Mouse (Mus musculus) liver, embryonic 11.5 days (tissue): Measurements from ENCODE around the gene Pltp. TPM values are rescaled to one million over a fixed set of nuclear protein-coding genes. Genes with fewer than 3 reads are reported as not detected.
"Not testable (repeated sequence)": the region's sequence is repeated elsewhere in the genome, so short reads cannot be mapped to it uniquely, and the experiment has no call there.

Source experiments
- ATAC-seq: fragments of 200-750 bp; cut with Nextera tagmentation; replicated peaks from 2 replicates; pipeline ENCODE4 v1.8.0; 2017; ENCODE audit warnings: moderate number of reproducible peaks, mild to moderate bottlenecking, moderate TSS enrichment, moderate library complexity; ENCODE audit not compliant: low FRiP score
- DNase-seq: peaks from one replicate; pipeline ENCODE4 v3.0.0-alpha.2; 2017; ENCODE audit warnings: low spot score
- H3K27ac ChIP-seq: fragments of 300-500 bp; sonication (generic); 2 replicates; pipeline ENCODE4 v1.5.1; 2014; ENCODE audit warnings: mild to moderate bottlenecking, low read depth, low read length, control low read depth
- H3K27me3 ChIP-seq: fragments of 300-500 bp; sonication (generic); replicated peaks from 2 replicates; pipeline ENCODE4 v1.6.1; 2014; ENCODE audit warnings: low read length, mixed read lengths; ENCODE audit not compliant: control insufficient read depth, insufficient read depth
- H3K36me3 ChIP-seq: fragments of 300-500 bp; sonication (generic); 2 replicates; pipeline ENCODE4 v1.6.1; 2014; ENCODE audit warnings: mild to moderate bottlenecking, low read length, moderate library complexity, mixed read lengths; ENCODE audit not compliant: control insufficient read depth, insufficient read depth
- H3K4me1 ChIP-seq: fragments of 300-500 bp; sonication (generic); replicated peaks from 2 replicates; pipeline ENCODE4 v1.6.1; 2014; ENCODE audit warnings: low read length, mixed read lengths; ENCODE audit not compliant: control insufficient read depth, insufficient read depth
- H3K4me2 ChIP-seq: fragments of 300-500 bp; sonication (generic); 2 replicates; pipeline ENCODE4 v1.6.1; 2014; ENCODE audit warnings: mild to moderate bottlenecking, control low read depth, moderate library complexity
- H3K4me3 ChIP-seq: fragments of 300-500 bp; sonication (generic); 2 replicates; pipeline ENCODE4 v1.5.1; 2014; ENCODE audit warnings: low read depth, low read length, control low read depth
- H3K9ac ChIP-seq: fragments of 300-500 bp; sonication (generic); 2 replicates; pipeline ENCODE4 v1.6.1; 2014; ENCODE audit warnings: low read depth, low read length, control low read depth
- H3K9me3 ChIP-seq: fragments of 300-500 bp; sonication (generic); 2 replicates; pipeline ENCODE4 v1.6.1; 2016; ENCODE audit warnings: low read length, inconsistent platforms, mixed read lengths; ENCODE audit not compliant: control insufficient read depth
- WGBS: fragments of 180-500 bp; shearing (Covaris S2); extraction: QIAGEN DNeasy Blood & Tissue Kit; methylation state at CpG from one replicate; pipeline ENCODE4 v1.1.7; 2014; 5-methylcytosine and 5-hydroxymethylcytosine counted together
- polyA plus RNA-seq: library from polyadenylated mRNA; unstranded; fragments of >200 nt; fragmentation: Nextera tagmentation; extraction: Ambion mirVana; gene quantifications from 2 replicates; pipeline ENCODE4 v1.2.1, GENCODE M21; 2014

Pltp gene
- polyA plus RNA-seq, 1 experiment from 2014 or later = 10.7 TPM

DNA sequence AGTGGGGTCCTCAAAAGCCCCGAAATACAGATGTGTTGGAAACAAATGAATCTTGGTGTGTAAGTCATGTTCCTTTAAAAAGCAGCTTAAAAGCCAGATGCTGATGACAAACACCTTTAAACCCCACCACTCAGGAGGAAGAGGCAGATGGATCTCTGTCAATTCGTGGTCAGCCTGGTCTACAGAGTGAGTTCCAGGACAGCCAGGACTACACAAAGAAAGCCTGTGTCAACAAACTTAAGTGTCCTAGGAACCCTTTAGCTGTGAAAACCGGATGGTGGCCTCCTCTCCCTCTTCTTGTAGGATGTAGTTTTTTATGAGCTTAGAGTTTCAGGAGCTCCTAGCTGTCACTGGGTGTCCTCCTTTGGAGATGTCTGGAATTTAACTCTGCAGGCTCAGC, 16.1 kb upstream of the Pltp start:
- H3K4me3 ChIP-seq = no peak overlapping the region
- WGBS = 41% methylated on average over 3 of the region's 3 CpGs
- no peaks in the 10 kb centered on the region for H3K9me3 ChIP-seq
- no peak overlapping the region for H3K4me2 ChIP-seq
- H3K36me3 ChIP-seq = no peaks in the 10 kb centered on the region
- H3K27me3 ChIP-seq = no peaks in the 10 kb centered on the region
- peaks cover 15% of the 10 kb centered on the region for H3K4me1 ChIP-seq
- ATAC-seq = no peak
- no peak overlapping the region for H3K27ac ChIP-seq
- DNase-seq = no peak
- H3K9ac ChIP-seq = no peak overlapping the region

DNA sequence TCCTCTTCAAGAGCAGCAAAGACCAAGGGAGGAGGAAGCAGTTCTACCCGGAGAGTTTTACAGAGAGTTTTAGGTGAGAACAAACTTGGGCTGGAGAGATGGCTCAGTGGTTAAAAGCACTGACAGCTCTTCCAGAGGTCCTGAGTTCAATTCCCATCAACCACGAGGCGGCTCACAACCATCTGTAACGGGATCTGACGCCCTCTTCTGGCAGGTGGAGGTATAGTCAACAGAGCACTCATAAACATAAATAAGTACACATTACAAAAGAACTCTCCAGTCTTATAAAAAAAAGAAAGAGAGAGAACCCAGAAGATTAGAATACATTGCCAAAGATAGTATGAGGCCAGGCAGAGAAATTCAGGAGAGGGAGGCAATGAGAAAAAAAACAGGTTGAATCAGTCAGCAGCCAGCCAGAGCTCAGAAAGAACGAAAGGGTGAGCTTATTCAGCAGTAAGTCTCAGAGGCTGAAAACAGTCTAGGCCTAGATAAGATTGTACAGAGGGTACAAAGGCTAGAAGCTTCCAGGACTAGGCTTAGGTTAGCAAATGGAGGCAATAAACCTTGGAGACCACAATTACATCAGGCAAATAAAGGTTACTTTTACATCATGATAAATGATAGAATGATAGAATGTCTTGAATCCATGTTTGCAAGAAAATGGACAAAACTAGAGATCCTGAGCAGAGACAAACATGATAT, 14.2 kb upstream of the Pltp start:
- Histone ChIP-seq H3K27ac (no peak overlapping the region), H3K4me3 (no peak overlapping the region), H3K36me3 (no peaks in the 10 kb centered on the region), H3K9me3 (no peaks in the 10 kb centered on the region), H3K4me1 (peaks cover 9% of the 10 kb centered on the region), H3K9ac (no peak overlapping the region), H3K27me3 (no peaks in the 10 kb centered on the region), H3K4me2 (no peak overlapping the region)
- DNase-seq (no peak), ATAC-seq (no peak)
- WGBS = 65% methylated on average over 6 of the region's 6 CpGs

DNA sequence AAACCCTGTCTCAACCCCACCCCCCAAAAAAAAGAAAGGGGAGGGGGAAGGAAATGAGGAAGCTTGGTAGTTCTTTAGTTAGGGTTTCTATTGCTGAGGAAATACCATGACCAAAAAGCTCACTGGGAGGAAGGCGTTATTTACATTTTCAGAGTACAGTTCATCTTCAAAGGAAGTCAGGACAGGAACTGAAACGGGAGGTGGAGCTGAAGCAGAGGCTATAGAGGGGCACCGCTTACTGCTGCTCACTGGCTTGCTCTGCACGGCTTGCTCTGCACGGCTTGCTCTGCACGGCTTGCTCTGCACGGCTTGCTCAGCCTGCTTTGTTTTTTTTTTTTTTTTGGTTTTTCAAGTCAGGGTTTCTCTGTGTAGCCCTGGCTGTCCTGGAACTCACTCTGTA, 11.0 kb upstream of the Pltp start:
- WGBS = 61% methylated on average over 7 of the region's 7 CpGs
- H3K27me3 ChIP-seq = no peaks in the 10 kb centered on the region
- ATAC-seq (no peak), DNase-seq (no peak)
- no peaks in the 10 kb centered on the region for H3K9me3 ChIP-seq
- H3K4me3 ChIP-seq = no peak overlapping the region
- no peak overlapping the region for H3K4me2 ChIP-seq
- H3K4me1 ChIP-seq = no peaks in the 10 kb centered on the region
- no peaks in the 10 kb centered on the region for H3K36me3 ChIP-seq
- H3K27ac ChIP-seq = no peak overlapping the region
- H3K9ac ChIP-seq = no peak overlapping the region

DNA sequence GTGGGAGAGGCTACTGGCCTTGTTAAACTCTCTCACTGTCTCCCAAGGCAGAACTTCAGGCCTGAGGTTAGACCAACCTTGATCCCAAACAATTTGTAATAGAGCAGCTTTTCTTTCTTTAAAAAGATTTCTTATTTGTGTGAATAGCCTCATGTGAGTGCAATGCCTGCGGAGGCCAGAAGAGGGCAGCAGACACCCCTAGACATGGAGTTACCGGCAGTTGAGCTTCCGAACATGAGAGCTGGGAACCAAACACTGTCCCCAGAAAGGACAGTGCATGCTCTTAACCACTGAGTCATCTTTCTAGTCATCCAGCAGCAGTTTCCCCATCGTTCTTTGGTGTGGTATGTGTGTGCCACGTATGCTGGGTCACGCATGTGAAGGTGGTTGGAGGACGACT, 10.1 kb upstream of the Pltp start:
- Histone ChIP-seq H3K36me3 (no peaks in the 10 kb centered on the region), H3K9me3 (no peaks in the 10 kb centered on the region), H3K4me3 (no peak overlapping the region), H3K4me1 (no peaks in the 10 kb centered on the region), H3K4me2 (no peak overlapping the region), H3K9ac (no peak overlapping the region), H3K27ac (peak overlapping the region; percentile 10; the same call in 1 of the 2 replicates), H3K27me3 (no peaks in the 10 kb centered on the region)
- 88% methylated on average over 7 of the region's 7 CpGs for WGBS
- ATAC-seq = no peak
- no peak for DNase-seq

DNA sequence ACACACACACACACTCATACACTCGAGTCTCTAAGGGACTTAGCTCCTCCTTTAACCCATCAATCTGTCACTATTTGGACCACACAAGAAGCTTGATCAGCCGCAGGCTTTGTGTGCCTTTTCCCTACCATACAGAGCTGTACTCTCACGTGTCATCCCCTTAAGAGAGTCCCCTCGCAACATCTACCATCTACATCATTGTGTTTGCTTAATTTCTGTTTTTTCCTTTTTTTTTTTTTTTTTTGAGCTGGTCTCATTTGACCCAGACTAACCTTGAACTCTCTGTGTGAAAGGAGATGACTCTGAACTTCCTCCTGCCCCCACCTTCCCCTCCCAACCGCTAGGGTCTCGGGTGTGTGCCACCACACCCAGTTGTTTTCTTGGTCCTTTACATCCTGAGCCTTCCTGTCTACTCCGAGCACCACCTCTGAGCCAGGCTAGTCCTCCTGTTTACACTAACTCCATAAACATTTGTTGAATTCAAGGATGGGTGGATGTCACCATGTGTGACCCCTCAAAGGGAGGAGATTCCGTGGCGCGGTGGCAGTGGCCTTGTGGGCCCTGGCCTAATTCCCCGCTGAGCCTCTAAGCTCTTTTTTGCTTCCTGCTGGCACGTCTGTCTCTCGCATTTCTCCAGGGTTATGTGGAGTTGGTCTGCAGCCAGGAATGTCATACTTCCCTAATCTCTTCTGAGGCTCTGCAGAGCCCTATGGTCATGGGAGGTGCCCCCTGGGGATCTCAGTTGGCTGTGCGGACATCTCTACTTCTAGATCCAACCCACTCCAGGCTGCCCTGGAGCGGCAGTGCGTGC, 9.4 kb upstream of the Pltp start:
- Histone ChIP-seq H3K27ac (peak overlapping the region; percentile 10; the same call in 1 of the 2 replicates), H3K36me3 (no peaks in the 10 kb centered on the region), H3K27me3 (no peaks in the 10 kb centered on the region), H3K9ac (no peak overlapping the region), H3K4me3 (no peak overlapping the region), H3K9me3 (no peaks in the 10 kb centered on the region), H3K4me2 (no peak overlapping the region), H3K4me1 (peaks cover 2% of the 10 kb centered on the region; the same call in 1 of the 2 replicates)
- 51% methylated on average over 16 of the region's 16 CpGs for WGBS
- no peak for DNase-seq
- ATAC-seq = no peak

DNA sequence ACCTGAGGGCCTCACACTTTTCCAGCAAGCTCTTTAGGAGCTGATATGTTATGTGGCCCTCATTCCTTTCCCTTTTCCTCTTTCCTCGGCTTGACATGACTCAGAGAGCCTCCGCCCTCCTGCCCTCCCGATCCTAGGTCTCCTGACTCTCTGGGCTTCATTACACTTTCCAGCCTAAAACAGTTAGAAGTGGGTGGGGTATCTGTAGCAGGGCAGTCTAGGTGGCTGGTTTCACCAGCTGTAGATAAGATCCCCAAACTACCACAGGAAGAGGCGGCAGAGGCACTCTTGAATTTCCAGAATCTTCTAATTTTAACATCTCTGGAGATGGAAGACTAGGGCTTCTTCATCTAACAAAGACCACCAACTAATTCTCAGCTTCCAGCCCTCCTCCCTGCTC, 7.1 kb upstream of the Pltp start:
- no peak overlapping the region for H3K4me2 ChIP-seq
- H3K27ac ChIP-seq = no peak overlapping the region
- peaks cover 7% of the 10 kb centered on the region for H3K4me1 ChIP-seq
- ATAC-seq (no peak), DNase-seq (no peak)
- no peaks in the 10 kb centered on the region for H3K27me3 ChIP-seq
- H3K9me3 ChIP-seq = no peaks in the 10 kb centered on the region
- WGBS = 41% methylated on average over 4 of the region's 4 CpGs
- no peaks in the 10 kb centered on the region for H3K36me3 ChIP-seq
- no peak overlapping the region for H3K4me3 ChIP-seq
- no peak overlapping the region for H3K9ac ChIP-seq

DNA sequence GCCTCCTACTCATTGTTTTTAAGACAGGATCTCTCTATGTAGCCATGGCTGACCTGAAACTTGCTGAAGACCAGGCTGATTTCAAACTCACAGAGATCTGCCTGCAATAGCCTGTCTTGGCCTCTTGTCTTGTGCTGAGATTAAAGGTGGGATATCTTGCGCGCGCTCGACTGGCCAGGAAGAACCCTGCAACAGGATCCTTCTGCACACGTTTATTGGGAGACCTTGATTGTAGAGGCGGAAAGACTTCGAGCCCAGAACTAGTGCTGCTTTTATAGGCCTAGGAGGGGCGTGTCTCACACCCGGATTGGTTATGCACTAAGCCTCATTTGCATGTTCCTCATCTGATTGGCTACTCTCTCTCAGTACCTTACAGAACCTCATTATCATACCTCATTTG, 5.9 kb upstream of the Pltp start:
- not testable (repeated sequence) for H3K4me2 ChIP-seq, H3K9ac ChIP-seq, H3K4me3 ChIP-seq, H3K27ac ChIP-seq, DNase-seq, ATAC-seq, H3K36me3 ChIP-seq, H3K9me3 ChIP-seq, H3K27me3 ChIP-seq
- H3K4me1 ChIP-seq = peaks cover 13% of the 10 kb centered on the region
- WGBS = 85% methylated on average over 9 of the region's 9 CpGs

DNA sequence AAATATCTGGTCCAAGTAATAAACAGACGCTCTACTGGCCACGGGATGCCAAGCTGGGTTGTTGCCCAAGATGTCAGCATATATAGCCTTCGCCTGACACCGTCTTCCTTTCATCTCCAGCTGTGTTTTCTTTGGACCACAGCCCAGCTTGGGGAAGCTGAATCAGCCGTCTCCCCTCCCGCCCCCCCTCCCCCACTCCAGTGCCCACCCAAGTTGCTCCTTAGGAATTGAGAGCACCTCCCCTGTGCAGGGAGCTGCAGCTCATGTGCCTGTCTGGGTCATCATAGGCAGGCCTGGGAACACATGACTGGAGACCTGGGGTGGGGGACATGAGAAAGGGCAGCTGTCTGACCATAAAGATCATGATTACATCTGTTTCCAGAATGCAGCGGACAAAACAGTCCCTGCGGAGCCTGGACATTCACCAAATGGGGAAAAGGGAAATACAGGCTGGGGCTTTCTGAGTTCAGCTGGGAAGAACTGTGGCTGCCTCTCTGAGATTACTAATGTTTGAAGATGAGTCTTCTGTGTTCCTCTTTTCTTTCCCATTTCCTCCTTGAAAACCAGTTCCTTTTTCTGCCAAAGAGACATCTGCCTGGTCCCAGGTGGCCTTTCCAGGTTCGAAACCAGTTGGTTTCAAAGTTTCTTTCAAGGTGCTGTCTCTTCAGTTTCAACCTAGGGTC, 4.8 kb upstream of the Pltp start:
- H3K4me3 ChIP-seq = no peak overlapping the region

More for the DNA sequence above, 4.8 kb upstream of the Pltp start:
- no peak overlapping the region for H3K9ac ChIP-seq
- no peaks in the 10 kb centered on the region for H3K36me3 ChIP-seq
- peaks cover 11% of the 10 kb centered on the region for H3K27me3 ChIP-seq
- ATAC-seq (no peak), DNase-seq (no peak)
- no peaks in the 10 kb centered on the region for H3K9me3 ChIP-seq
- peaks cover 13% of the 10 kb centered on the region for H3K4me1 ChIP-seq
- no peak overlapping the region for H3K4me2 ChIP-seq
- WGBS = 54% methylated on average over 9 of the region's 9 CpGs
- no peak overlapping the region for H3K27ac ChIP-seq
